Mouse (Mus musculus): Measurements from ENCODE around the gene Lef1. TPM values are rescaled to one million over a fixed set of nuclear protein-coding genes. Genes with fewer than 3 reads are reported as not detected.

The Lef1 gene
- total RNA-seq, 1 experiment: 11.1 TPM

- Histone ChIP-seq H3K27ac (ENCODE audit: insufficient read depth, low read depth, low read length, poor library complexity, severe bottlenecking) (no peak overlapping the region), H3K4me1 (ENCODE audit: control insufficient read depth in 2 of 2, insufficient read depth in 2 of 2, low read length in 2 of 2, poor library complexity in 1 of 2) (peaks cover 0 to 2% of the 10 kb centered on the region in 2 experiments; a peak in 1 of 4 replicates), H3K9me3 (ENCODE audit: control insufficient read depth, insufficient read depth, low read depth, low read length) (no peaks in the 10 kb centered on the region), H3K36me3 (ENCODE audit: control insufficient read depth, insufficient read depth, low read length, poor library complexity, severe bottlenecking) (no peaks in the 10 kb centered on the region; the same call in none of the 2 replicates), H3K9ac (ENCODE audit: insufficient read depth, low read depth, low read length, poor library complexity, severe bottlenecking) (no peak overlapping the region), H3K4me3 (ENCODE audit: insufficient read depth in 1 of 2, low read depth in 1 of 2, low read length in 2 of 2, poor library complexity in 1 of 2, severe bottlenecking in 1 of 2) (peak overlapping the region; percentile 70 to 74)
- DNase-seq (ENCODE audit: low read depth, low spot score): no peak
- in situ Hi-C loops (cut with MboI; ENCODE audit: low sequenced_read_pairs in 2 of 2, unreplicated experiment in 2 of 2): loop anchor here in 1 of 2 experiments (25.0 kb wide), 1 partner anchor 1900 kb away; no protein-coding TSS in a partner anchor
- no peak for TF ChIP-seq CHD2 (IDR thresholded peaks at IDR 0.05; ENCODE audit: low read depth, low read length)
- TF ChIP-seq ZC3H11A (IDR thresholded peaks at IDR 0.05; ENCODE audit: borderline replicate concordance, low read depth, low read length): no peak
- TF ChIP-seq ZNF384 (IDR thresholded peaks at IDR 0.05; ENCODE audit: low read depth, low read length): no peak
- no peak for TF ChIP-seq MAFK (IDR thresholded peaks at IDR 0.05; ENCODE audit: insufficient read depth, low read depth, low read length)
- TF ChIP-seq HCFC1 (IDR thresholded peaks at IDR 0.05; ENCODE audit: borderline replicate concordance, insufficient read depth, low read length): no peak
Observed at GRCm38 (mm10) chr3:131112573-131112955, 2.3 kb downstream of the Lef1 start.

GRCm38 (mm10) chr3:131113029-131113428 is 2.8 kb downstream of the Lef1 start:
- Histone ChIP-seq H3K4me3 (ENCODE audit: insufficient read depth in 1 of 2, low read depth in 1 of 2, low read length in 2 of 2, poor library complexity in 1 of 2, severe bottlenecking in 1 of 2) (peak overlapping the region; percentile 70 to 74), H3K27ac (ENCODE audit: insufficient read depth, low read depth, low read length, poor library complexity, severe bottlenecking) (no peak overlapping the region)

GRCm38 (mm10) chr3:131116116-131116515 is 5.8 kb downstream of the Lef1 start:
- Histone ChIP-seq H3K36me3 (ENCODE audit: control insufficient read depth, insufficient read depth, low read length, poor library complexity, severe bottlenecking) (no peaks in the 10 kb centered on the region; the same call in none of the 2 replicates), H3K4me1 (ENCODE audit: control insufficient read depth in 2 of 2, insufficient read depth in 2 of 2, low read length in 2 of 2, poor library complexity in 1 of 2) (peaks cover 0 to 6% of the 10 kb centered on the region in 2 experiments; a peak in 1 of 4 replicates), H3K9me3 (ENCODE audit: control insufficient read depth, insufficient read depth, low read depth, low read length) (no peaks in the 10 kb centered on the region), H3K27ac (ENCODE audit: insufficient read depth, low read depth, low read length, poor library complexity, severe bottlenecking) (no peak overlapping the region), H3K4me3 (ENCODE audit: insufficient read depth in 1 of 2, low read depth in 1 of 2, low read length in 2 of 2, poor library complexity in 1 of 2, severe bottlenecking in 1 of 2) (no peak overlapping the region), H3K9ac (ENCODE audit: insufficient read depth, low read depth, low read length, poor library complexity, severe bottlenecking) (no peak overlapping the region)
- in situ Hi-C loops (cut with MboI; ENCODE audit: low sequenced_read_pairs in 2 of 2, unreplicated experiment in 2 of 2): loop anchor here in 1 of 2 experiments (25.0 kb wide), 1 partner anchor 1904 kb away; no protein-coding TSS in a partner anchor
- no peak for TF ChIP-seq ZC3H11A (IDR thresholded peaks at IDR 0.05; ENCODE audit: borderline replicate concordance, low read depth, low read length)
- no peak for TF ChIP-seq CHD2 (IDR thresholded peaks at IDR 0.05; ENCODE audit: low read depth, low read length)
- no peak for TF ChIP-seq HCFC1 (IDR thresholded peaks at IDR 0.05; ENCODE audit: borderline replicate concordance, insufficient read depth, low read length)
- no peak for TF ChIP-seq ZNF384 (IDR thresholded peaks at IDR 0.05; ENCODE audit: low read depth, low read length)
- TF ChIP-seq MAFK (IDR thresholded peaks at IDR 0.05; ENCODE audit: insufficient read depth, low read depth, low read length): no peak
- DNase-seq (ENCODE audit: low read depth, low spot score): no peak

More at GRCm38 (mm10) chr3:131113029-131113428, 2.8 kb downstream of the Lef1 start:
- H3K36me3 ChIP-seq (ENCODE audit: control insufficient read depth, insufficient read depth, low read length, poor library complexity, severe bottlenecking): no peaks in the 10 kb centered on the region; the same call in none of the 2 replicates
- in situ Hi-C loops (cut with MboI; ENCODE audit: low sequenced_read_pairs in 2 of 2, unreplicated experiment in 2 of 2): loop anchor here in 1 of 2 experiments (25.0 kb wide), 1 partner anchor 1901 kb away; no protein-coding TSS in a partner anchor
- peaks cover 0 to 4% of the 10 kb centered on the region in 2 experiments; a peak in 1 of 4 replicates for H3K4me1 ChIP-seq (ENCODE audit: control insufficient read depth in 2 of 2, insufficient read depth in 2 of 2, low read length in 2 of 2, poor library complexity in 1 of 2)
- TF ChIP-seq ZNF384 (IDR thresholded peaks at IDR 0.05; ENCODE audit: low read depth, low read length) (no peak), HCFC1 (IDR thresholded peaks at IDR 0.05; ENCODE audit: borderline replicate concordance, insufficient read depth, low read length) (no peak), MAFK (IDR thresholded peaks at IDR 0.05; ENCODE audit: insufficient read depth, low read depth, low read length) (no peak), CHD2 (IDR thresholded peaks at IDR 0.05; ENCODE audit: low read depth, low read length) (no peak), ZC3H11A (IDR thresholded peaks at IDR 0.05; ENCODE audit: borderline replicate concordance, low read depth, low read length) (no peak)
- H3K9ac ChIP-seq (ENCODE audit: insufficient read depth, low read depth, low read length, poor library complexity, severe bottlenecking): no peak overlapping the region
- no peaks in the 10 kb centered on the region for H3K9me3 ChIP-seq (ENCODE audit: control insufficient read depth, insufficient read depth, low read depth, low read length)
- DNase-seq (ENCODE audit: low read depth, low spot score): no peak

GRCm38 (mm10) chr3:131117352-131117751 is 7.1 kb downstream of the Lef1 start:
- Histone ChIP-seq H3K27ac (ENCODE audit: insufficient read depth, low read depth, low read length, poor library complexity, severe bottlenecking) (no peak overlapping the region), H3K4me3 (ENCODE audit: insufficient read depth in 1 of 2, low read depth in 1 of 2, low read length in 2 of 2, poor library complexity in 1 of 2, severe bottlenecking in 1 of 2) (no peak overlapping the region), H3K4me1 (ENCODE audit: control insufficient read depth in 2 of 2, insufficient read depth in 2 of 2, low read length in 2 of 2, poor library complexity in 1 of 2) (peaks cover 0 to 6% of the 10 kb centered on the region in 2 experiments; a peak in 1 of 4 replicates), H3K36me3 (ENCODE audit: control insufficient read depth, insufficient read depth, low read length, poor library complexity, severe bottlenecking) (peaks cover 3% of the 10 kb centered on the region), H3K9ac (ENCODE audit: insufficient read depth, low read depth, low read length, poor library complexity, severe bottlenecking) (no peak overlapping the region), H3K9me3 (ENCODE audit: control insufficient read depth, insufficient read depth, low read depth, low read length) (no peaks in the 10 kb centered on the region)
- in situ Hi-C loops (cut with MboI; ENCODE audit: low sequenced_read_pairs in 2 of 2, unreplicated experiment in 2 of 2): loop anchor here in 1 of 2 experiments (25.0 kb wide), 1 partner anchor 1905 kb away; no protein-coding TSS in a partner anchor
- DNase-seq (ENCODE audit: low read depth, low spot score): no peak
- TF ChIP-seq HCFC1 (IDR thresholded peaks at IDR 0.05; ENCODE audit: borderline replicate concordance, insufficient read depth, low read length) (no peak), ZC3H11A (IDR thresholded peaks at IDR 0.05; ENCODE audit: borderline replicate concordance, low read depth, low read length) (no peak), MAFK (IDR thresholded peaks at IDR 0.05; ENCODE audit: insufficient read depth, low read depth, low read length) (no peak), ZNF384 (IDR thresholded peaks at IDR 0.05; ENCODE audit: low read depth, low read length) (no peak), CHD2 (IDR thresholded peaks at IDR 0.05; ENCODE audit: low read depth, low read length) (no peak)

Data from ES-E14 (cell line).